Mouse (Mus musculus): ENCODE results near the gene Fkbp8. TPM values are rescaled to one million over a fixed set of nuclear protein-coding genes. Genes with fewer than 3 reads are reported as not detected.

The Fkbp8 gene
- polyA plus RNA-seq, 1 experiment from 2014 or later = 281 TPM

GRCm38 (mm10) chr8:70562802-70563201 is 35.3 kb downstream of the Fkbp8 start:
- H3K9ac ChIP-seq (replicated peaks; ENCODE audit: low read depth, low read length) = no peak overlapping the region
- H3K27ac ChIP-seq (ENCODE audit: low read length) = no peak overlapping the region
- no peak for ATAC-seq (ENCODE audit: insufficient number of reproducible peaks, insufficient read depth, low FRiP score, low read depth)
- 70% methylated on average over 3 of the region's 3 CpGs for WGBS
- no peak overlapping the region for H3K4me2 ChIP-seq (replicated peaks; ENCODE audit: low read depth, low read length)
- H3K27me3 ChIP-seq (ENCODE audit: control insufficient read depth, insufficient read depth, low read length) = no peaks in the 10 kb centered on the region
- H3K4me1 ChIP-seq (ENCODE audit: control insufficient read depth, insufficient read depth, low read length) = peaks cover 33% of the 10 kb centered on the region
- H3K36me3 ChIP-seq (ENCODE audit: control insufficient read depth, insufficient read depth, low read length) = no peaks in the 10 kb centered on the region; the same call in 1 of the 2 replicates
- no peaks in the 10 kb centered on the region for H3K9me3 ChIP-seq (ENCODE audit: control insufficient read depth, low read depth, low read length)
- H3K4me3 ChIP-seq (ENCODE audit: low read depth, low read length) = no peak overlapping the region

DNA sequence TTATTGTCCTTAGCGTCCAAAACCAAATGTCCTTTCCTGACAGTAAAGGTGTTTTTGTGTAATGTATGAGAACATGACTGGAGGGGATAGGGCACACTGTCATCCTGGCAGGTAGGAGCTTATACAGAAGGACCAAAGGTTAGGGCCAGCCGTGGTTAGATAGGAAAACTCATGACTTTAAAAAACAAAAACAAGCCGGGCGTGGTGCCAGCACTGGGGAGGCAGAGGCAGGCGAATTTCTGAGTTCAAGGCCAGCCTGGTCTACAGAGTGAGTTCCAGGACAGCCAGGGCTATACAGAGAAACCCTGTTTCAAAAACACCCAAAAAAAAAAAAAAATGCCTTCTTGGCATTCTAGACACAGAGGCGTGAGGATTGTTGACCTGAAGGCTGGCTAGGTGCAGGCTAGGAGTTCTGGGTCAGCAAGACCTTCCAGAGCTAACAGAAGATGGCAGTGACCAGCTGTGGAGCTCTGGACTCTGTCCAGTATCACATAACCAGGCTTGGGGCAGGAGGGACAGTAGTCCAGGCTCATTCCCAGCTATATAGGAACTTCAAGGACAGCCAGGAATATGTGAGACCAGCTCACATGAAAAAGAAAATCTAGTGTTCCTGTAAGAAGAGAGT is 36.4 kb downstream of the Fkbp8 start:
- no peak overlapping the region for H3K9ac ChIP-seq (replicated peaks; ENCODE audit: low read depth, low read length)
- no peak overlapping the region for H3K4me3 ChIP-seq (ENCODE audit: low read depth, low read length)
- H3K4me1 ChIP-seq (ENCODE audit: control insufficient read depth, insufficient read depth, low read length) = peaks cover 33% of the 10 kb centered on the region
- no peak for ATAC-seq (ENCODE audit: insufficient number of reproducible peaks, insufficient read depth, low FRiP score, low read depth)
- H3K9me3 ChIP-seq (ENCODE audit: control insufficient read depth, low read depth, low read length) = no peaks in the 10 kb centered on the region
- no peak overlapping the region for H3K27ac ChIP-seq (ENCODE audit: low read length)
- WGBS = 86% methylated on average over 6 of the region's 6 CpGs
- no peaks in the 10 kb centered on the region; the same call in 1 of the 2 replicates for H3K36me3 ChIP-seq (ENCODE audit: control insufficient read depth, insufficient read depth, low read length)
- H3K4me2 ChIP-seq (replicated peaks; ENCODE audit: low read depth, low read length) = no peak overlapping the region
- H3K27me3 ChIP-seq (ENCODE audit: control insufficient read depth, insufficient read depth, low read length) = no peaks in the 10 kb centered on the region

DNA sequence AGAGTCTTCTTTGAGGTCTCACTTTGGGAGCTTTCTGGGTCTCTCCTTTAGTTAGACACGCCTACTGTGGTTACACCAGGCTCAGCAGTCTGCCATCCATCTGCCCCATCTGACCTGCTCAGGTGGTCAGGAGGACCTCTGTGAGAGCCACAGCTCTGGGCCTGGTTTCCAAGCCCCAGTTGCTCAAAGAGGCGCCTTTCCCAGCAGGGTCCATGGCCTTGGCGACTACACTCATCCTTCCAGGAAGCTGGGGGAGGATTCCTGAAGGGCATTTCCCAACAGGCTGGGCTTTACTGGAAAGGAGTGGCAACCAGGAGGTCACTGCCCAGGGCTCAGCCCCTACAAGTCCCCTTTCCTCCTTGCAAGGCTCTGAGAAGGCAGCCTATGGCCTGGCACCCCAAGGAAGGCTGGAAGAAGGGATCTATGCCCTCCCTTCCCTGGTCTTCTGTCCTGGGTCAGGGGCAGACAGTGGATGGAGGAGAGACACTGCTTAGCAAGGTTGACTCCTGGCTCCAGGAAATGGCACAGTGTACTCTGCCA is 37.2 kb downstream of the Fkbp8 start:
- Histone ChIP-seq H3K9me3 (ENCODE audit: control insufficient read depth, low read depth, low read length) (no peaks in the 10 kb centered on the region), H3K27ac (ENCODE audit: low read length) (no peak overlapping the region), H3K4me2 (replicated peaks; ENCODE audit: low read depth, low read length) (no peak overlapping the region), H3K4me3 (ENCODE audit: low read depth, low read length) (no peak overlapping the region), H3K4me1 (ENCODE audit: control insufficient read depth, insufficient read depth, low read length) (peaks cover 31% of the 10 kb centered on the region), H3K27me3 (ENCODE audit: control insufficient read depth, insufficient read depth, low read length) (no peaks in the 10 kb centered on the region), H3K9ac (replicated peaks; ENCODE audit: low read depth, low read length) (no peak overlapping the region), H3K36me3 (ENCODE audit: control insufficient read depth, insufficient read depth, low read length) (no peaks in the 10 kb centered on the region; the same call in 1 of the 2 replicates)
- 66% methylated on average over 3 of the region's 3 CpGs for WGBS
- no peak for ATAC-seq (ENCODE audit: insufficient number of reproducible peaks, insufficient read depth, low FRiP score, low read depth)

GRCm38 (mm10) chr8:70565561-70565960 is 38.0 kb downstream of the Fkbp8 start:
- ATAC-seq (ENCODE audit: insufficient number of reproducible peaks, insufficient read depth, low FRiP score, low read depth) = no peak
- WGBS = 59% methylated on average over 3 of the region's 3 CpGs
- Histone ChIP-seq H3K36me3 (ENCODE audit: control insufficient read depth, insufficient read depth, low read length) (no peaks in the 10 kb centered on the region), H3K4me2 (replicated peaks; ENCODE audit: low read depth, low read length) (no peak overlapping the region), H3K9me3 (ENCODE audit: control insufficient read depth, low read depth, low read length) (no peaks in the 10 kb centered on the region), H3K9ac (replicated peaks; ENCODE audit: low read depth, low read length) (no peak overlapping the region), H3K27ac (ENCODE audit: low read length) (no peak overlapping the region), H3K4me3 (ENCODE audit: low read depth, low read length) (no peak overlapping the region), H3K4me1 (ENCODE audit: control insufficient read depth, insufficient read depth, low read length) (peaks cover 23% of the 10 kb centered on the region), H3K27me3 (ENCODE audit: control insufficient read depth, insufficient read depth, low read length) (no peaks in the 10 kb centered on the region)

GRCm38 (mm10) chr8:70570360-70570759 is 42.8 kb downstream of the Fkbp8 start:
- Histone ChIP-seq H3K27me3 (ENCODE audit: control insufficient read depth, insufficient read depth, low read length) (no peaks in the 10 kb centered on the region), H3K4me3 (ENCODE audit: low read depth, low read length) (no peak overlapping the region), H3K4me1 (ENCODE audit: control insufficient read depth, insufficient read depth, low read length) (0 out of 2 replicates have a peak, but pooled peaks cover 3% of the 10 kb centered on the region), H3K36me3 (ENCODE audit: control insufficient read depth, insufficient read depth, low read length) (no peaks in the 10 kb centered on the region; the same call in 1 of the 2 replicates), H3K27ac (ENCODE audit: low read length) (no peak overlapping the region), H3K9ac (replicated peaks; ENCODE audit: low read depth, low read length) (no peak overlapping the region), H3K9me3 (ENCODE audit: control insufficient read depth, low read depth, low read length) (no peaks in the 10 kb centered on the region), H3K4me2 (replicated peaks; ENCODE audit: low read depth, low read length) (no peak overlapping the region)
- 0 out of 2 replicates have a peak, but pooled peaks have one; percentile 26 for ATAC-seq (ENCODE audit: insufficient number of reproducible peaks, insufficient read depth, low FRiP score, low read depth)

DNA sequence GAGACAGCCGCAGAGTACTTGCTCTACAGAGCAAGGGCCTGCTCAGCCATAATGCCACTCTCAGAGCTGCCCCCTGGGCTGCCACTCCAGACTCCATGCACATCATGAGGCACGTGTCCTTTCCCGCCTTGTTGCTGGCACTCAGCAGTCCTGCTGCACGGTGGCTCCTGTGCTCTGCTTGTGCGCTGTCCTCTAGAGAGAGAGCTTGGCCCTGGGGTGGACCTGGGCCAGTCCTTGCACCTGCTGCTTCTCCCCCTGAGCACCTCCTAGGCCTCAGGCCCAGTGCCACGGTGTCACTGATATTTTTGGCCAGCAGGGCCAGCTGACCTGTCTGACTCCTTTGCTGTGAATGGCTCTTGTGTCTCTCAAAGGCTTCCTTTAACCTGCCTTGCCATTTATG is 43.5 kb downstream of the Fkbp8 start:
- no peaks in the 10 kb centered on the region; the same call in 1 of the 2 replicates for H3K36me3 ChIP-seq (ENCODE audit: control insufficient read depth, insufficient read depth, low read length)
- no peak overlapping the region for H3K27ac ChIP-seq (ENCODE audit: low read length)
- ATAC-seq (ENCODE audit: insufficient number of reproducible peaks, insufficient read depth, low FRiP score, low read depth) = no peak
- no peaks in the 10 kb centered on the region for H3K9me3 ChIP-seq (ENCODE audit: control insufficient read depth, low read depth, low read length)
- 83% methylated on average over 6 of the region's 6 CpGs for WGBS
- H3K27me3 ChIP-seq (ENCODE audit: control insufficient read depth, insufficient read depth, low read length) = no peaks in the 10 kb centered on the region
- H3K4me2 ChIP-seq (replicated peaks; ENCODE audit: low read depth, low read length) = no peak overlapping the region
- H3K4me3 ChIP-seq (ENCODE audit: low read depth, low read length) = no peak overlapping the region
- H3K9ac ChIP-seq (replicated peaks; ENCODE audit: low read depth, low read length) = no peak overlapping the region
- no peaks in the 10 kb centered on the region for H3K4me1 ChIP-seq (ENCODE audit: control insufficient read depth, insufficient read depth, low read length)

- Histone ChIP-seq H3K27me3 (ENCODE audit: control insufficient read depth, insufficient read depth, low read length) (no peaks in the 10 kb centered on the region), H3K27ac (ENCODE audit: low read length) (no peak overlapping the region), H3K9ac (replicated peaks; ENCODE audit: low read depth, low read length) (no peak overlapping the region), H3K4me2 (replicated peaks; ENCODE audit: low read depth, low read length) (no peak overlapping the region), H3K36me3 (ENCODE audit: control insufficient read depth, insufficient read depth, low read length) (peaks cover 15% of the 10 kb centered on the region), H3K9me3 (ENCODE audit: control insufficient read depth, low read depth, low read length) (no peaks in the 10 kb centered on the region), H3K4me3 (ENCODE audit: low read depth, low read length) (no peak overlapping the region), H3K4me1 (ENCODE audit: control insufficient read depth, insufficient read depth, low read length) (no peaks in the 10 kb centered on the region)
- no peak for ATAC-seq (ENCODE audit: insufficient number of reproducible peaks, insufficient read depth, low FRiP score, low read depth)
Measured at GRCm38 (mm10) chr8:70574302-70574701, 46.8 kb downstream of the Fkbp8 start.

DNA sequence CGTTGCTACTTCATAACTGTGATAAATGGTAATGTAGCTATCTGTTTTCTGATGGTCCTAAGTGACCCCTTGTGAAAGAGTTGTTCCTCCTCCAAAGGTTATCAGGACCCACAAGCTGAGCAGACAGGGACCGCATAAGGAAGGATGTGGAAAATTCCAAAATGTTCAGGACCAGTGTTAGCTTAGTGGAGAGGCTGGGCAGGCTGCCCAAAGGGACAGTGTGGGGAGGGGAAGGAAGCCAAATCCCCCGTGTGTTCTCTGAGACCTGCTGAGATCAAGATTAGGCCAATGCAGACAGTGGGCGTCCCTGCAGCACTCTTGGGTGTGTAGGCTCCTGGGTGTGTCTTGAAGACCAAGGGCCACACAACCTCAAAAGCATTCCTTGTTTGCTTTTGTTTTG is 47.4 kb downstream of the Fkbp8 start:
- Histone ChIP-seq H3K36me3 (ENCODE audit: control insufficient read depth, insufficient read depth, low read length) (peaks cover 16% of the 10 kb centered on the region), H3K9ac (replicated peaks; ENCODE audit: low read depth, low read length) (no peak overlapping the region), H3K27ac (ENCODE audit: low read length) (no peak overlapping the region), H3K4me2 (replicated peaks; ENCODE audit: low read depth, low read length) (no peak overlapping the region), H3K4me3 (ENCODE audit: low read depth, low read length) (no peak overlapping the region), H3K27me3 (ENCODE audit: control insufficient read depth, insufficient read depth, low read length) (no peaks in the 10 kb centered on the region), H3K4me1 (ENCODE audit: control insufficient read depth, insufficient read depth, low read length) (no peaks in the 10 kb centered on the region), H3K9me3 (ENCODE audit: control insufficient read depth, low read depth, low read length) (no peaks in the 10 kb centered on the region)
- WGBS = 84% methylated on average over 4 of the region's 4 CpGs
- no peak for ATAC-seq (ENCODE audit: insufficient number of reproducible peaks, insufficient read depth, low FRiP score, low read depth)

DNA sequence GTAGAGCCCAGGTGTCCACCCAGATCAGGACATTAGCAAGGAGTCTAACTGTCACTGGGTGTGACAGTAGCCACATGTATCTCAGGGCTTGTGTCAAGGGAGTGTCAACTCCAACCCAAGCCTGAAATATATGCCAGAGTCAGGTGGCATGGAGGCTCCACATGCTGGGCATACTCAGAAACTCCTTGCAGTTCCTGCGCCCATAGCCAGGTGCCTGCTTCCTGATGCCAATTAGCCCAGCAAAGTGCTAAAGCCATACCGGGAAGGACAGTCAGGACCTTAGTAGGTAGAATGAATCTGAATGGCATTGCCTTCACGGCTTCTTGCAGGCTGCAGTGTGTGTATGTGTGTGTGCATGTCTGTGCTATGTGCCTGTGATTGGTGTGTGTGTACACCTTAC is 49.7 kb downstream of the Fkbp8 start:
- Histone ChIP-seq H3K9me3 (ENCODE audit: control insufficient read depth, low read depth, low read length) (no peaks in the 10 kb centered on the region), H3K4me1 (ENCODE audit: control insufficient read depth, insufficient read depth, low read length) (no peaks in the 10 kb centered on the region), H3K36me3 (ENCODE audit: control insufficient read depth, insufficient read depth, low read length) (peaks cover 32% of the 10 kb centered on the region), H3K4me2 (replicated peaks; ENCODE audit: low read depth, low read length) (no peak overlapping the region), H3K4me3 (ENCODE audit: low read depth, low read length) (no peak overlapping the region), H3K27me3 (ENCODE audit: control insufficient read depth, insufficient read depth, low read length) (no peaks in the 10 kb centered on the region), H3K9ac (replicated peaks; ENCODE audit: low read depth, low read length) (no peak overlapping the region), H3K27ac (ENCODE audit: low read length) (no peak overlapping the region)
- 92% methylated on average over 3 of the region's 3 CpGs for WGBS
- ATAC-seq (ENCODE audit: insufficient number of reproducible peaks, insufficient read depth, low FRiP score, low read depth) = no peak

Measured in stomach, embryonic 14.5 days (tissue).